ENCODE assay signal across 9 mouse cellular contexts in the genomic region with DNA sequence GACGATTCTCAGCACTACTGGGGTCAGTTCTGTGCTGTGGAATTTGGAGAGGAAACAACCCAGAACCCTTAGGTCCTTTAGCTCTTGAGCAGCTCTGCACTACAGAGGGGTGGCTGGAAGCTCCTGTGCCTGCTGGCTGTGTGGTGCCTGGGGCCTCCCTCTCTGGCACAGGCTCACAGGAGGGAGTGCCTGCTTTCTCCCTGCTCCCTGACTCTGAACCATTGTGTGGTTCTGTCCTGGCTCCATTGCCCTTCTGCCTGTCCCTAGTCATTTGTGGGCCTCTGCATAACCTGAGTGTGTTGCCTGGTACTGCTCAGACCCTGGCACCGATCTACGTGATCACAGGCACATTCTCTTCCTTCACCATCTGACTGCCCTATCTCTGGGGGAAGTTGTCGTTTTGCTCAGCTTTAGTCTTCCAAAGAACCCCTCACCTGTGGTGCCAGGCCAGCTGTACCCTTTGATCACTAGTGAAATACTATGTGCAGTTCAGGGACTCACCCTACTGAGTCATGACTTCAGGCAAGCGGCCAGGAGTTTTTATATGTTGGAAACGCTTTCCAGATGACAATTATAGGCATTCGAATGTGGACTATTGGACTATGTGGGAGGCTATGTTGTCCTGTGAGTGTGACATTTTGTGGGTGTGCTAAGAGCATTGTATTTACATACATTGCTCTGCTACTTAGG. TPM values are rescaled to one million over a fixed set of nuclear protein-coding genes. Genes with fewer than 3 reads are reported as not detected.
DNase-seq lines count a peak whose midpoint lies in the region; ATAC-seq and TF ChIP-seq lines count a peak whose summit lies in the region.
"Had no signal": no experiment of that assay in that cellular context is flagged by ENCODE, and none has a peak within 500 bp of the region (broad histone marks: within the 10 kb centered on the region; RNA-seq: fewer than 3 reads in every experiment).

No protein-coding gene starts in this region.

- no peaks in the 10 kb centered on the region for H3K27me3 ChIP-seq in heart, embryonic 12.5 days (replicated peaks)
- H3K27me3 ChIP-seq in stomach, postnatal 0 days (ENCODE audit: control insufficient read depth, insufficient read depth, low read length): no peaks in the 10 kb centered on the region

- peak overlapping the region; percentile 52; the same call in 1 of the 2 replicates for H3K27ac ChIP-seq in heart, embryonic 12.5 days (ENCODE audit: poor library complexity, severe bottlenecking)
- H3K27ac ChIP-seq in stomach, postnatal 0 days (replicated peaks): peak overlapping the region; percentile 95

- no peak overlapping the region for H3K4me3 ChIP-seq in heart, embryonic 12.5 days
- no peak overlapping the region for H3K4me3 ChIP-seq in stomach, postnatal 0 days (ENCODE audit: low read depth, low read length)

- H3K9me3 ChIP-seq in heart, embryonic 12.5 days (replicated peaks): no peaks in the 10 kb centered on the region
- H3K9me3 ChIP-seq in stomach, postnatal 0 days (ENCODE audit: control insufficient read depth, low read length): no peaks in the 10 kb centered on the region

- intact Hi-C loops in left cerebral cortex, postnatal 36 days (cut with DNase I): no loop called here

- TF ChIP-seq CTCF in stomach, postnatal 0 days (IDR thresholded peaks at IDR 0.05; ENCODE audit: low read depth): no peak

- ATAC-seq in heart, embryonic 12.5 days (ENCODE audit: insufficient number of reproducible peaks, low FRiP score): no peak; the same call in 1 of the 2 replicates
- peak; percentile 94 for ATAC-seq in stomach, postnatal 0 days (ENCODE audit: low FRiP score, low TSS enrichment)

- no peak overlapping the region for H3K4me2 ChIP-seq in heart, embryonic 12.5 days
- H3K4me2 ChIP-seq in stomach, postnatal 0 days (replicated peaks; ENCODE audit: low read depth): peak overlapping the region; percentile 17; the same call in 1 of the 2 replicates

- no peak for DNase-seq in heart, adult 9 months (ENCODE audit: low spot score in 2 of 2)
- peak; percentile 20 for DNase-seq in thymus, postnatal 4 days
- no peak for DNase-seq in thymus, adult 18-20 months
- DNase-seq in heart, postnatal 4 days: peak; percentile 32
- DNase-seq in stomach, postnatal 0 days (ENCODE audit: low spot score): peak; percentile 89
- no peak for DNase-seq in spleen, postnatal 4 days (ENCODE audit: low spot score in 2 of 2)
- no peak for DNase-seq in left cerebral cortex, postnatal 36 days (ENCODE audit: low spot score in 2 of 2)
- DNase-seq: gastrocnemius, postnatal 10 days had no signal

- WGBS in heart, embryonic 12.5 days: 63% methylated on average over 7 of the region's 7 CpGs
- WGBS in stomach, postnatal 0 days: 27% methylated on average over 7 of the region's 7 CpGs

- H3K4me1 ChIP-seq in heart, embryonic 12.5 days (replicated peaks): peaks cover 58% of the 10 kb centered on the region
- peaks cover 18% of the 10 kb centered on the region for H3K4me1 ChIP-seq in stomach, postnatal 0 days (replicated peaks; ENCODE audit: control insufficient read depth, insufficient read depth)

- TF ChIP-seq EP300 in stomach, postnatal 0 days (optimal IDR thresholded peaks at IDR 0.05): no peak

- no peak overlapping the region for H3K9ac ChIP-seq in heart, embryonic 12.5 days
- 0 out of 2 replicates have a peak overlapping the region, but pooled peaks have one; percentile 23 for H3K9ac ChIP-seq in stomach, postnatal 0 days (ENCODE audit: low read length)

- peaks cover 5% of the 10 kb centered on the region; the same call in 1 of the 2 replicates for H3K36me3 ChIP-seq in heart, embryonic 12.5 days
- no peaks in the 10 kb centered on the region for H3K36me3 ChIP-seq in stomach, postnatal 0 days (ENCODE audit: control insufficient read depth, insufficient read depth, low read length)

RNA-seq across cellular contexts. Expression of gene Pik3c2b, which starts 12.0 kb away (rescaled TPM):
- polyA plus RNA-seq in heart, embryonic 12.5 days (2016; fragmentation: Nextera tagmentation; extraction: Ambion mirVana): 11.5 and 11.7 TPM in 2 replicates
- 10 to 100 TPM; 29.8 to 30.8 TPM for total RNA-seq in heart, postnatal 4 days (2021)
- polyA plus RNA-seq in stomach, postnatal 0 days (2015; fragmentation: Nextera tagmentation; extraction: Ambion mirVana): 4.2 and 4.7 TPM in 2 replicates
- 10 to 100 TPM; 12.4 to 18.6 TPM for total RNA-seq in left cerebral cortex, postnatal 36 days (2021)

RNA-seq across cellular contexts. Expression of gene Mdm4, which starts 27.1 kb away (rescaled TPM):
- 31.3 and 35.5 TPM in 2 replicates for polyA plus RNA-seq in heart, embryonic 12.5 days (2016; fragmentation: Nextera tagmentation; extraction: Ambion mirVana)
- total RNA-seq in heart, postnatal 4 days (2021): 10 to 100 TPM; 55.1 to 59.8 TPM
- polyA plus RNA-seq in stomach, postnatal 0 days (2015; fragmentation: Nextera tagmentation; extraction: Ambion mirVana): 11.1 and 11.3 TPM in 2 replicates
- total RNA-seq in left cerebral cortex, postnatal 36 days (2021): 10 to 100 TPM; 63.2 to 91.1 TPM

Comparison
In these comparisons a context has a peak if more than half of its experiments do, and no peak if none do; other contexts are left out.
1. DNase-seq: peak in thymus, postnatal 4 days (single experiment), heart, postnatal 4 days (single experiment) and stomach, postnatal 0 days (single experiment); none in heart, adult 9 months (0 of 2), thymus, adult 18-20 months (0 of 2), spleen, postnatal 4 days (0 of 2) and left cerebral cortex, postnatal 36 days (0 of 2).